ENCODE assay signal across 8 mouse cellular contexts in the genomic region with DNA sequence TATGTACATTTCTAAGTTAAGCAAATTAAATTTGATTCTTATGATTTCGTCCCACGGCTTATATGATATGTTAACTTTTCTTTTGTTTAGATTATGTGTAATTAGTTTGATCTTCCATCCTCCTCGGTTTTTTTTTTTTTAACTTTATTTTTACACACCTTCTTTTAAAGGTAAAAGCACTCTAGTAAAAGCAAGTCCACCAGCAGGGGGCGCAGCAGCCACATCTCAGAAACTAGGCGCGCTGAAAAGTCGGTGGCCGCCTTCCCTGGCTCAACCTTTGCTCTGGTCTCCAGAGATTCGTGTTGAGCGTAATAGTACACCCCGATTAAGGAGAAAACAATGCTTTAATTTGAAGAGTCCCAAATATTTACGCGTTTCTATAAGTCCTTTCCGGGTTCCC. TPM values are rescaled to one million over a fixed set of nuclear protein-coding genes. Genes with fewer than 3 reads are reported as not detected.
A peak's percentile ranks its signal among the peaks of the same experiment; 100 is the strongest.
DNase-seq lines count a peak whose midpoint lies in the region; TF ChIP-seq lines count a peak whose summit lies in the region.

No protein-coding gene starts in this region.

- H3K27ac ChIP-seq in ES-E14 (ENCODE audit: insufficient read depth, low read depth, low read length, poor library complexity, severe bottlenecking), result peak overlapping the region; percentile 88; the same call in 1 of the 2 replicates
- no peak overlapping the region for H3K27ac ChIP-seq in small intestine, adult 2 months (ENCODE audit: insufficient read depth, low read depth, low read length)

- 4% methylated on average over 14 of the region's 14 CpGs for WGBS in small intestine, adult 2 months

- peak overlapping the region; percentile 77; the same call in 1 of the 2 replicates for H3K9ac ChIP-seq in ES-E14 (ENCODE audit: insufficient read depth, low read depth, low read length, poor library complexity, severe bottlenecking)

- peak; percentile 9 to 10 for DNase-seq in B cell, adult 2 months
- DNase-seq in ES-E14 (ENCODE audit: low read depth, low spot score), result no peak
- DNase-seq in cerebellum, postnatal 36 days, result peak; percentile 73 to 77
- peak; percentile 49 to 55 for DNase-seq in gastrocnemius, postnatal 36 days
- DNase-seq in layer of hippocampus, adult 18-20 months (ENCODE audit: low spot score in 2 of 2), result peak; percentile 43 to 87
- DNase-seq in lung, postnatal 4 days, result peak; percentile 65 to 82
- no peak for DNase-seq in MN1 (ENCODE audit: low spot score)

- in situ Hi-C loops in ES-E14 (cut with MboI; ENCODE audit: low sequenced_read_pairs in 2 of 2, unreplicated experiment in 2 of 2), result no loop called here

- peaks cover 4 to 6% of the 10 kb centered on the region in 2 experiments; a peak in 3 of 4 replicates for H3K4me1 ChIP-seq in ES-E14 (ENCODE audit: control insufficient read depth in 2 of 2, insufficient read depth in 2 of 2, low read length in 2 of 2, poor library complexity in 1 of 2)
- peaks cover 11% of the 10 kb centered on the region for H3K4me1 ChIP-seq in small intestine, adult 2 months (ENCODE audit: control insufficient read depth, insufficient read depth, insufficient read length, low read length)

- H3K4me3 ChIP-seq in ES-E14 (ENCODE audit: insufficient read depth in 1 of 2, low read depth in 1 of 2, low read length in 2 of 2, poor library complexity in 1 of 2, severe bottlenecking in 1 of 2), result peak overlapping the region; percentile 66 to 70
- no peak overlapping the region for H3K4me3 ChIP-seq in small intestine, adult 2 months (ENCODE audit: low read depth, low read length)

- H3K27me3 ChIP-seq in small intestine, adult 2 months (ENCODE audit: control insufficient read depth, insufficient read depth, low read length), result peaks cover 51% of the 10 kb centered on the region

- intact Hi-C loops in gastrocnemius, postnatal 36 days (cut with DNase I), result loop anchor here (1.0 to 2.0 kb wide), 2 partner anchors 456 to 833 kb away; no protein-coding TSS in a partner anchor

- H3K9me3 ChIP-seq in ES-E14 (ENCODE audit: control insufficient read depth, insufficient read depth, low read depth, low read length), result no peaks in the 10 kb centered on the region

- peak; percentile 73; the same call in 1 of the 2 replicates for TF ChIP-seq CTCF in small intestine, adult 2 months (IDR thresholded peaks at IDR 0.05; ENCODE audit: extremely low read depth, insufficient read length, insufficient replicate concordance, low read depth, low read length)

- peaks cover 11% of the 10 kb centered on the region for H3K36me3 ChIP-seq in ES-E14 (ENCODE audit: control insufficient read depth, insufficient read depth, low read length, poor library complexity, severe bottlenecking)
- no peaks in the 10 kb centered on the region for H3K36me3 ChIP-seq in small intestine, adult 2 months (ENCODE audit: control insufficient read depth, insufficient read depth, low read length)

- TF ChIP-seq POLR2A in small intestine, adult 2 months (IDR thresholded peaks at IDR 0.05; ENCODE audit: low read depth, low read length), result no peak

TF ChIP-seq in ES-E14, 5 proteins besides CTCF, POLR2A, EP300 and RAD21:
- TF ChIP-seq ZNF384 (IDR thresholded peaks at IDR 0.05; ENCODE audit: low read depth, low read length), result peak; percentile 94
- no peak for TF ChIP-seq HCFC1 (IDR thresholded peaks at IDR 0.05; ENCODE audit: borderline replicate concordance, insufficient read depth, low read length)
- no peak for TF ChIP-seq MAFK (IDR thresholded peaks at IDR 0.05; ENCODE audit: insufficient read depth, low read depth, low read length)
- TF ChIP-seq ZC3H11A (IDR thresholded peaks at IDR 0.05; ENCODE audit: borderline replicate concordance, low read depth, low read length), result peak; percentile 84
- no peak for TF ChIP-seq CHD2 (IDR thresholded peaks at IDR 0.05; ENCODE audit: low read depth, low read length)

RNA-seq across cellular contexts. Expression of a gene that starts 2.5 kb away (rescaled TPM):
- 175 and 179 TPM in 2 replicates for total RNA-seq in ES-E14 (2012; rRNA removed)
- total RNA-seq in gastrocnemius, postnatal 36 days (2021), result not detected
- 10 to 100 TPM; 41.6 to 53.0 TPM for total RNA-seq in layer of hippocampus, adult 18-20 months (2021)
- 2.4 TPM in 1 of 2 replicates, not detected in the other for polyA plus RNA-seq in small intestine, adult 2 months (2012; rRNA removed)

Comparison
In these comparisons a context has a peak if more than half of its experiments do, and no peak if none do; other contexts are left out.
1. DNase-seq: peak in B cell, adult 2 months (2 of 2), cerebellum, postnatal 36 days (2 of 2), gastrocnemius, postnatal 36 days (2 of 2), layer of hippocampus, adult 18-20 months (2 of 2) and lung, postnatal 4 days (2 of 2); none in ES-E14 (single experiment) and MN1 (single experiment).
2. RNA of a gene that starts 2.5 kb away (total RNA-seq): 175 to 179 TPM in ES-E14 and 41.6 to 53.0 TPM in layer of hippocampus, adult 18-20 months; not detected in gastrocnemius, postnatal 36 days; every median in the first group is over 10 times any median in the second.